Mouse (Mus musculus) large intestine, adult 2 months (tissue): ENCODE data around the gene Recql5. TPM values are rescaled to one million over a fixed set of nuclear protein-coding genes. Genes with fewer than 3 reads are reported as not detected.
A peak's percentile ranks its signal among the peaks of the same experiment; 100 is the strongest.

Experiments used
- DNase-seq: peaks from one replicate; pipeline ENCODE4 v3.0.0-alpha.2; 2012; ENCODE audit warnings: low read depth, low spot score
- WGBS: fragments of 180-500 bp; shearing (Covaris S2); methylation state at CpG from one replicate; pipeline ENCODE4 v1.1.7; 2018; 5-methylcytosine and 5-hydroxymethylcytosine counted together
- polyA plus RNA-seq: library from polyadenylated mRNA; depleted of rRNA; stranded (reverse); fragments of >200 nt; gene quantifications from 2 replicates; pipeline ENCODE4 v1.2.3, GENCODE M21; 2012

The Recql5 gene
- polyA plus RNA-seq, 1 experiment: 16.0 TPM

DNA sequence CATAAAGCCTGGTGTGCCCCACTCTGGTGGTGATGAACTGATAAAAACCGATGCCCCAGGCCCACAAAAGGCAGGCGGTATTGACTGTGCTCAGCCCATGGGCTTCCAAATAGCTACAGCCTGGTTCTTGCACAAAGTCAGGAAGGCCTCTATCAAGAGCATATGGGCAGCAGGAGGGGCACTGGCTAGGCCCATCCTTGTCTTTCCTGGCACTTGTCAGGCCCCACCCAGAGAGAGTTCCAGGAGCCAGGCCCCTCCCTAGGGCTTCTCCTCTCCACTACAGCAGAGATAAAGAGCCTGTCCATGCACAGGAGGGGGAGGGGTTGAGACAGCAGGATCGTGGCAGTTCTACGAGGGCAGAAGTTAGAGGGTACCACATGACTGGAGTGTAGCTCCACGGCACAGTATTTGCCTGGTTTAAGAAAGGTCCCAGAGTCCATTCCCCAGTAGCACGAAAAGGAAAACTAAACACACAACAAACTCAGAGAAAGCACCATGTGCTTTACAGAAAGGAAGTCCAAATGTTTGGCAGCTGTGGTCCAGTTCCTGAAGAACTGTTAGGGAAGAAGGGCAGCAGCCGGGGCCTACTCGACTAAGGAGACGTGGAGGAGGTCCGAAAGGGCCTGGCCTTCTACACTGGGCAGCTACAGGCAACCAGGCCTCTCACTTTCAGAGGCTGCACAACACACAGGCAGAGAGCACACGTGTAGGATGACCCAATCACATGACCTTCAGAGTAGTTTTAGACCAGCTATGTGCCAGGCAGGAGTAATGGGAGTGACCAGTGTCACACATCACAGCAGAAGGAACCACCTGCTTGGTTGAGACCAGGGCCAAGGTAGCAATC lies 29.7 kb downstream of the Recql5 start:
- DNase-seq: no peak
- WGBS: 28% methylated on average over 11 of the region's 11 CpGs

DNA sequence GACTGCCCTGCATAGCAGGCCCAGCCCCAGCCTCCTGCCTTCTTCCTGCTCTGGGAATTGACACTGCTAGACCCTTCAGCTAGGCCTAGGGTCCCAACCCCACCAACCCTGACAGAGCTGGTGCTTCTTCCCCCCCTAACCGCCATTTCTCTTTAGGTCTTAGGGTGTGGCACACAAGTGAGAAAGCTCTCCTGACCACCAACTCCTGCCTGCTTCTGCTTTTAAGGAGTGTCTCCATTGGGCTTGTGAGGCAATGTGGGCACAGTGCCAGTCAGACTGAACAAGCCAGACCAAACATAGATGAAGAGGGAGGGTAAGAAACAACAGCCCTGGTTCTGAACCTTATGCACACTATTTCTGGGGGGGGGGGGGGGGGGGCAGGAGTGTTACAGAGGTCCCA lies 30.4 kb downstream of the Recql5 start:
- DNase-seq: no peak
- 23% methylated on average over 1 of the region's 1 CpGs for WGBS

DNA sequence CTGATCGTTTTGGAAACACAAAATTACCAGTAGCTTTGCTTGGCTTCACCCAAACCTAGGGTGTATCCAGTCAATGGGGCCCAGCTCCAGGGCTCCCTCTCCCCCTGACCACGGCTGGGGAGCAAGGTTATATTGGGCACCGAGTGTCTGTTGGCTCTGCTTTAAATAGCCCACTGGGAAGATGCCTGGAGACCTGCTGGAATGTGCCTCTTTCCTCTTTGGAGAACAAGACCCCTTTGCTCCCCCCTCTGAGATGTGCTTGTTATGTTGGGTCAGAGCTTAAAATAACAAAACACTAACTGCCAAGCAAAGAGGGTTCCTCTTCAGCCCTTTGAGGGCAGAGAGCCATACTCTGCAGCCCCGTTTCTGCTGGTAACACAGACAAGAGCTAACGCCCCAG lies 31.1 kb downstream of the Recql5 start:
- DNase-seq: no peak
- WGBS: 62% methylated on average over 5 of the region's 5 CpGs

DNA sequence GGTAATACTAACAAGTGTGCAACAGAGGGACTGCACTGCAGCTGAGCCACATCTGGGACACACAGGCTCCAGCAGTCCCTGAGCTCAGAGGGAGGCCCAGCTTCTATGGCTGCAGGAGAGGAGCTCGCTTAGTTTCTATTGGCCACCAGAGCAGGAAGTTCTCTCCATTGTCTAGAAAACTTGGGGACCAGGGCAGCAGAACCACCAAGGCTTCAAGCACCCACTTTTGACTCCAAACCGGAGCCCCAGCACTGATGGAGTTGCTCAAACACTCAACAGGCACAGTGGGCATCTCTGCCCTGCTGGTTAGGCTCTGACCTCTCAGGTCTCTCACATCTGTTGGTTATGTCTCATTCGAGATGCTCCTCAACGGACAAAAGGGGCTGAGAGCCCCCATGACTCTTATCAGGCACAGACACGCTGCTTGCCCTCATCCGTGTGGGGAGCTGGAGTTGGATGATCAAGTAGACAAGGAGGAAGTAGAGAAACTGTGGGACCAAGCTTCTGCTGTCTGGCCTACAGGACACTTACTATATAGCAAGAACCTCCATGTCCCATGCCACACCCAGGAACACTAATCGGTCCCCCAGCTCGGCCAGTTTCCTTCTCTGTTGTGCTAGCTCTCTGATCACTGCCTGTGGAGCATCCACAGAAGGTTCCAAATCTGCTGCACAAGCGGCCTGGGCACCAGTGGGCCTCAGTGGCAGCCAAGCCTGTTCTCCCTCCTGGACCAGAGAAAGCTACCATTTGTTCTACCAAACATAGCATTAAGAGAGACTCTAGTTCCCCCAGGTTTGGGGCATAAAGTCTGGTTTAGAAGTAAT lies 31.7 kb downstream of the Recql5 start:
- no peak for DNase-seq

DNA sequence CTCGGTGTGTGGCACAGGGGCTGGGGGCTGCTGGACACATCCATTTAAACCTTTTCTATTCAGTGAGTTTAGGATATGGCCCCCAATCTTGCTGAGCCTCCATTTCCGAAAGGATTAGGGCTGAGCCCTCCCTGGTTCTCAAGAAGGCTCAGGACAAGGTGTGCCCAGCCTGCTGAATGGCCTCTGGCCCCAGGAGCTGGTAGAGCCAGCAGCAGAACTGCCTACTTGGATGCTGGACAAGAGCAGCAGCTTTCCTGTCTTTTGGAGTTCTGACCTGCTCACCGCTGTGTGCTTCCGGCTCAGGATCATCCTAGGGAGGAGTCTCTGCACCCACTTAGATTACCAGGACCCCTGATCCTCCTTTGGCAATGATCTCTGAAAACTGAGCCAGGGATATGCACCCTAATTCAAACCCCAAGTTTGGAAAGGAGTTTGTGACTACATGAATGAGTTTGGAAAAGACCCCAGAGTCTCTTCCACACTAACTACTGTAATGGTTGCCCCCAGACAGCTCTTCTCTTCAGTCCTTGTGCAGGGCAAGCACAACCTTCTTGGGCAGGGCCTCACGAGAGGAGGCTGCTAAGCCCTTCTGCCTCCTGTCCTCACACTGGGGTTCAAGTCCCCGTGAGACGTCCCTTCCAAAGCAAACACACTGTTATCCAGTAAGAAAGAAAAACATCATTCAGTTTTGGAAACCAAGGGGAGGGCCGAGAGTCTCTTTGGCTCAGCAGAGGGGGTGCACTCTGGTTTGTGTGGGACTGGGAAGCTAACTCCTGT lies 32.5 kb downstream of the Recql5 start:
- no peak for DNase-seq

More for the DNA sequence above, 31.7 kb downstream of the Recql5 start:
- 81% methylated on average over 9 of the region's 9 CpGs for WGBS

DNA sequence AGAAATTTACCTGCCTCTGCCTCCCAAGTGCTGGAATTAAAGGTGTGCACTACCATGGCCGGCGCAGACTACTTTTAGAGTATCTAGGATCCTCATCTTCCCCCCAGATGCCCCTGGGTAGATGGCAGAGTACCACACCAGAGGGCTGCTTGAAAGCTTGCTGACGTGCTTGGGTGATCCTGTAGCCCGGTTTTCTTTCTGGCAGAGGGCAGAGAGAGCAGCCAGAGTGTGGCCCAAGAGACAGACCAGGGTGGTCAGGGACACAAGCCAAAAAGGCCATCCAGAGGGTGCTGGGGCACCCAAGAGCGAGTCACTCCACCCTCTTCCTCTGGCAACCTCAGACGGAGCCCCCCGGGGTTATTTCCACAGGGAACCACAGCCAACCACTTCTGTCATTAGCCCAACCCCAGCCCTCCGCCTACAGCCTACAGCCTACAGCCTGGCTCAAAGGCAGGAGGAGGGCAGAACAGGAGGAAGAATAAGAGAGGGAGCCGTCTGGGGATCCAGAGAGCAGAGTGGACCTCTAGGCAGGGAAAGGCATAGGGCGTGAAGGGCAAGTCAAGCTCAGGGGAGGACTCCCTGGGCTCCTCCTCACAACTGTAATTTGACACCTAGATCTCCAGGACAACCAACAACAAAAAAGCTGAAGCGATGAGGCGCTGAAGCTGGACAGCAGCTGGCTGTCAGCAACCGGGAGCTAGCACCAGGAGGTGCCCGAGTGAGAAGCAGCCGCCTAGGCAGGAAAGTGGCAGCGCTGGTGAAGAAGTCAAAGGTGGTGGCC lies 33.6 kb downstream of the Recql5 start, which contains the start of gene Smim5:
TSS of gene Smim5 (plus strand) at position 481 of the 781 bp plus-strand sequence.
- WGBS: 32% methylated on average over 16 of the region's 16 CpGs
- DNase-seq: no peak

More for the DNA sequence above, 32.5 kb downstream of the Recql5 start:
- 55% methylated on average over 8 of the region's 8 CpGs for WGBS

DNA sequence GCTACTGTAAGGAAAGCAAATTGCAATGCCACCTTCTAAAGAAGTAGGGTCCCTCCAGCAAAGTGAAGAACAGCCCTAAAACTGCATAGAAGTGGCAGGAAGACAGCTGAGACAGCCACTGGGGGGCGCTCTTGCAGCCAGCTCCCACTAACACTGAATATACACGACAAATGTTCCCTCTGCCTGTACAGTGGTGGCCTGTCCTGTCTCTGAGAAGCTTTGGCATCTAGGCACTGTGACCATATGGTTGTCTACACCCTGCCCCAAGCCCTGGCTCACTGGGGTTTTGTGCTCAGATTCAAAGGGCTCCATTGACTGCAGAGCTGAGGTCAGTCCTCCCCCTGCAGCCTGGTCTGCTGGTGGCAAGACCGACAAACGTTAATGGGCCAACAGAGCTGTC lies 34.4 kb downstream of the Recql5 start:
- DNase-seq: no peak
- WGBS: 25% methylated on average over 4 of the region's 4 CpGs

DNA sequence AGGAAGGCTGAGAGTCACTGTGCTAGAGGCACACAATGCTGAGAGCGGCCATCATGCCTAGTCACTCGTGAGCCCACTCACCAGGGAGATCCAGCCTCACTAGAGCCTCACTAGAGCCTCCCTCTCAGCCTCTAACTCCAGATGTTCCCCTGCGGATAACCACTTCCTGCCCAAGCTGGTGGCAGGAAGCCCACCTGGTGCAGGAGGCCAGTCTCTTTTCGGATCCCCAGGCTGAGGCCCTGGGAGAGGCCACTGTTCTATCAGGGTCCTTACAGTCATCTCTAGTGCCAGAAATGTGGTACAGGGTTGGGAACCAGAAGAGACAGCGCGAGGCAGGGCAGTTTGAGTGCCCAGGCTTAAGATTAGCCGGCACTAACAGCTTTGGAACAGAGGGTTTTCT lies 34.8 kb downstream of the Recql5 start:
- 86% methylated on average over 7 of the region's 7 CpGs for WGBS
- no peak for DNase-seq

DNA sequence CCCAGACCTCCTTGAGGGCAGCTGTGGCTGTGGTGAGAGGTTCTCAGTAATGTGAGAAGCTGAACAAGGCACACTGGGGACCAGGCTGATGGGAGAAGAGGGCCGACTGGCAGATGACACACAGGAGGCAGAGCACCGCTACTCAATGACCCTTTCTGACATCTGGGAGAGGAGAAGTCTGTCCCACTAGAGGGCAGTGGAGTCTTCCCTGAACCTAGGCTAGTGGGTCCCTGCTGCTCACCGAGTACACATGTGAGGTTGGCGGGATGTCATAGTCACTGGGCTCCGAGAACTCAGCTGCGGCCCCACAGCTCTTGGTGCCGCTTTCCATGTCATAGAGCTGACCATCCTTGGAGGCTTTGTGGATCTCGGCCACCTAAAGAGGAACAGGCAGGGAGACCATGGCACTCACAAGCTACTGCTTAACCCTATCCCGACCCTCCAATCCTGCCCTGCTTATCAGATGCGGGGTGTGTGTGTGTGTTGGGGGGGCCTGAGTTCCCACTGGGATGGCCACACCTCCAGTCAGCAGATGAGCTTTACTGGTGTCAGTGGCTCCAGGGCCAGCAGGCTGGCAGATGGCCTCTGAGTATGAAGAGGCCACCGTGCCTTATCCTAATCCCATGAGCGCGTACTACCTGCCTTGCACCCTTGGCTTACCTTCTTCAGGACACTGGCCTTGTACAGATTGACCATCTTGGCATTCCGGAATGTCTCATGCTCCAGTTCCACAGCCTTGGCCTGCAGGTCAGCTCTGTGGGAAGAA lies 38.3 kb downstream of the Recql5 start:
- 75% methylated on average over 14 of the region's 14 CpGs for WGBS

DNA sequence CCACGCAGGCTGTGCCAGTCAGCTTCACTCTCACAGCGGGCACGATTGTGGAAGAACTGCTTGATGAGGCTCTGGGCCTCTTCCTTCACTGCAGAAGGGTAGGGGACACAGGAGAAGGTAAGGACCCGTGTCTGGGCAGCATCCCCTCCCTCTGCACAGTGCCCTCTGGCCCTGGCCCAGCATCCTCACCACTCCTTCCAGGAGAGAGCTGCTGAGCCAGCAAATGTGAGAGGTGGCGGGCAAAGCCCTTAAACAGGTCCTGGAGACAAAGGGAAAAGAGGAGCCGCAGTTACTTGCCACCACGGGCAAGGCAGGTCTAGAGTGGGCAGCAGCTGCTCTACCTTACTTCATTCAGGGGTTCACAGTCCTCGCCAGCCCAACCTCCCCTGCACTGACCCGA lies 40.2 kb downstream of the Recql5 start:
- WGBS: 85% methylated on average over 9 of the region's 9 CpGs
- DNase-seq: no peak

More for the DNA sequence above, 38.3 kb downstream of the Recql5 start:
- DNase-seq: no peak

DNA sequence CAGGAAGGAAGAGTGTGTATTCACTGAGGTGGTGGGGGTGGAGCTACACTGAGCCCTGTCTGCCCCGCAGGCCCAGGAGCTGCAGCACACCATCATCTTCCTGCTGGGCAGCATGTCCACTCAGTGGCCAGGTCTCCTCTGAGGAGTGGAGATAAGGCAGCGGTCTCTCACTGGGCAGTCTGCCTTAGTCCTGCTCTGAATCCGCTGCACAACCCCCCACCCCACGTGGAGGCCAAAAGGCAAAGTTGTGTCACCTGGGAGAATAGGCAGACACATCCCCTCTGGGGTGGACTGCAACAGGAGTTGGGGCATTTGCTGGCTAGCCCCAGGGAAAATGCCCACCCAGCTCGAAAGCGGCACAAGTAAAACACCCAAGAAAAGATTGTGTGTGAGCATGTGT lies 41.1 kb downstream of the Recql5 start:
- no peak for DNase-seq
- 79% methylated on average over 6 of the region's 6 CpGs for WGBS

DNA sequence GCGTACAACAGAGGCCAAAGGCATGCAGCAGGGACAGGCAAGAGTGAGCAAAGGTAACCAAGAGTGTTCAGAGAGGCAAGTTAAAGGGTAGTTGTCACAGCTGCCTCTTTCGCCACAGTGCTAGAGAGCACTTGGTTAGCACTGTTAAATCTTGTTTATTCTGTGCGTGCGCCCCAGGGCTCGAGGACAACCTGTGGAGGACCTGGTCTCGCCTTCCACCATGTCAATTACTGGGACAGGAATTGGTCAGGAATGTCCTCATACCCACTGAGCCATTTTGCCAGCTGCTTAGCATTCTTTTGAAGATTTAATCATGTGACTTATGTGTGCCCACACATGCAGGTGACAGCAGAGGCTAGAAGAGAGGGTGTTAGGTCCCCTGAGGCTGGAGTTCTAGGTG lies 44.1 kb downstream of the Recql5 start:
- 89% methylated on average over 6 of the region's 6 CpGs for WGBS
- no peak for DNase-seq

DNA sequence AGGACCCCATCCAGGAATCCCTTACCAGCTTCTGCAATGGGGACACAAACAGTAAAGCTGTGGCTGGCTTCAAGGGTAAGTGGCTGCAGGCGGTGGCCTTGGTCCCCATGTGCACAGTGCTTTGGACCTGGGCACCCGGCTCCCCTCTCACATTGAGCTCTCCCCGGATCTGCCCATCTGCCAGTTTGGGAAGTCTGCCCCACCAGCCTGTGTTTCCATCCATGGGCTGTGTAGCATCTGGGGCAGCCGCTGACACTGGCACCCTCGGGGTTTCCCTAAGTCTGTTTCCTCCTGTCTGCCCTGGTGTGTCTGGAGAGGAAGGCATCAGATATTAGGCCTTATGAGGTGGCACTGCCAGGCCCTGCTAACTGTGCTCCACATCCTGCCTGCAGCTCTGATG lies 45.3 kb downstream of the Recql5 start:
- no peak for DNase-seq
- WGBS: 90% methylated on average over 5 of the region's 5 CpGs

DNA sequence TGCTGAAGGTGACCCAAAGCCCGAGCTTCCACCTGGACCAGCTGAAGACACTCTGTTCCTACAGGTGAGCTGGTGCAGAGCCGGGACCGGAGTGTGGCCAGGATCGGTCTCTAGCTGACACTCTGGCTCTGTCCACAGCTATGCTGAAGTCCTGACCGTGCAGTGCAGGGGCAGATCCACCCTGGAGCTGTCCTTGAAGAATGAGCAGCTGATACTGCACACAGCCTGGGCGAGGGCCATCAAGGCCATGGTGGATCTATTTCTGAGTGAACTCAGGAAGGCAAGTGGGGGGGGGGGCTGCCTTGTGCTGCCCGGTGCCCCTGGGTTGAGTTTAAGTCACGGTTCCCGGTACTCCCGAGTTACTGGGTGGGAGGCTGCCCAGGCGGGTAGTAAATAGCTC lies 46.8 kb downstream of the Recql5 start:
- WGBS: 92% methylated on average over 11 of the region's 11 CpGs
- DNase-seq: no peak

DNA sequence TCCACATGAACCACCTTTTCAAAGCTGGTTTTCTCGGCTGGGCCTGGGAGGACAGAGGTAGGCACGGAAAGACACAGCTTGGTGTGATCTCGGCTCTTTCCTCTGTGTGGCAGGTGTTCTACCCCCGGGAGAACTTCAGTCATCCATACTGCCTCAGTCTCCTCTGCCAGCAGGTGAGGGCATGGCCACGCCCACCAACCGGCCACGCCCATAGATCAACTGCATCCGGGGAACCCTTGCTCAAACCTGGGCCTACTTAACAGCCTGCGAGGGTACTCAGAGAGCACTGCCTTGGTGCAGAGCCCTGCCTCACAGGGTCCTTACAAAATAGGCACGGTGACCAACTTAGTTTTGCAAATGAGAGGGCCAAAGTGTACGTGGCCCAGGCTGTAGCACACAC lies 48.0 kb downstream of the Recql5 start:
- DNase-seq: no peak
- 52% methylated on average over 11 of the region's 11 CpGs for WGBS

DNA sequence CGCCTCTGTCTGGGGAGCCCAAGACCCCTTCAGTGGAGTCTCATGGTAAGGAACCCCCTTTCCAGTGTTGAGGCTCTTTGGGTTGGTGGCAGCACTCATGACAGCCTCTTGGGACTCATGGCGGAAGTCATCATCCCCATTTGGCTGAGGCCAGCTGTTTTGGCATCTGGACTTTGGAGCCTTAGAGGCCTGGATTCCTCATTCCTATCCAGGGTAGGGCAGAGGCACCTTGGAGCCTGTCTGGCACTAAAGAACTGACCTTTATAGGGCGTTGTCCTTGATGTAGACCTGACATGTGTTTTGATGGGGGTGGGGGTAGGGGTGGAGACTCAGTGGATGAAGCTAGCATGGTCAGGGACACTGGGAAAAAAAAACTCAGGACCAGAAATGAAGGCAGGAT lies 48.9 kb downstream of the Recql5 start:
- DNase-seq: no peak
- 50% methylated on average over 3 of the region's 3 CpGs for WGBS

DNA sequence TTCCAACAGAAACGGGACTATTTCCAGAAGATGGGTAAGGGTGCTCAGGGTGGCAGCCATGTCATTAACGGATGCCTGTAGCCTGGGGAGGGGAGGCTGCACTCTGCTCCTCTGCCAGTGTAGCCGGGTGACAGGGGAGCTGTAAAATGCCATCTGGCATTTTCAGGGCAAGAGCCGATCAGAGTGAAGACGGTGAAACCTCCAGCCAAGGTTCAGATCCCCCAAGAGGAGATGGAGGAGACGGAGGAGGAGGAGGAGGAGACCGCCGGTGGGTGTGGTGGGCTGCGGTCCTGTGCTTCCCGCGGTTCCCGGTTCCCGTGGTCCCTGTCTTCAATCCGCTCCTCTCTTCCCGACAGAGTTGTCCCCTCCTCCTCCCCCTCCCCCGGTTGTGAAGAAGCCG lies 50.0 kb downstream of the Recql5 start:
- WGBS: 49% methylated on average over 17 of the region's 17 CpGs

DNA sequence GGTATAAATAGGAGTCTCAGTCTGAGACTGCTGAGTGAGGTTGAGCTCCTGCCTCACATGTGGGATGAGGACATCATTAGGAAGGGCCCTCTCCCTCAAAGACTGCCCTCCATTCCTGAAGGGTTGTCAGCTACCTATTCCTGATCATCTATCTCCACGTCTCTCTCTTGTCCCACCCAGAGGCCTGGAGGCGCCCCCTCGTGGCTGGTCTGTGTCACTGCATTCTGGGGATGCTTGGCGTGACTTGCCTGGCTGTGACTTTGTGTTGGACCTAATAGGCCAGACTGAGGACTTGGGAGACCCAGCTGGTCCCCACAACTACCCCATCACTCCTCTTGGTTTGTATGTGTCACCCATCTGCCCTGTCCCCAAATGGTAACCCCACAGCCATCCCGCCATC lies 52.3 kb downstream of the Recql5 start:
- WGBS: 24% methylated on average over 5 of the region's 5 CpGs
- DNase-seq: no peak

More for the DNA sequence above, 50.0 kb downstream of the Recql5 start:
- no peak for DNase-seq

DNA sequence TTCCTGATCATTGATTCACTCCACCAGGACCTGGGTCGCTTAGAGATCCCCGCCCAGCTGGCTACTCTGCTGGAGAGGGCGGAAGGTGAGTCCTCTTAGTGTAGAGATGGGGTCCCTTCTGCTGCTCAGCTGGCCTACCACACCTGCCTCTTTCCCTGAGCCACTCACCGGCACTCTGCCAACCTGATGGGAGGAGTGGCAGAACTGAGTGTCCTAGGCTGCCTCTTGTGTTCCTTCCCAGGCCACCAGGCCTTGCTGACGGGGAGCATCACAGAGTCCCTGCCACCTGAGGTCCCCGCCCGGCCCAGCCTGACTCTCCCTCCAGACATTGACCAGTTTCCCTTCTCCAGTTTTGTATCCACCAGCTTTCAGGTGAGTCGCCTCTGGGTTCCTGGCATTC lies 55.2 kb downstream of the Recql5 start:
- 35% methylated on average over 8 of the region's 8 CpGs for WGBS
- DNase-seq: peak; percentile 69
